Mouse (Mus musculus): ENCODE data around the gene Ppp1r9a.

DNA sequence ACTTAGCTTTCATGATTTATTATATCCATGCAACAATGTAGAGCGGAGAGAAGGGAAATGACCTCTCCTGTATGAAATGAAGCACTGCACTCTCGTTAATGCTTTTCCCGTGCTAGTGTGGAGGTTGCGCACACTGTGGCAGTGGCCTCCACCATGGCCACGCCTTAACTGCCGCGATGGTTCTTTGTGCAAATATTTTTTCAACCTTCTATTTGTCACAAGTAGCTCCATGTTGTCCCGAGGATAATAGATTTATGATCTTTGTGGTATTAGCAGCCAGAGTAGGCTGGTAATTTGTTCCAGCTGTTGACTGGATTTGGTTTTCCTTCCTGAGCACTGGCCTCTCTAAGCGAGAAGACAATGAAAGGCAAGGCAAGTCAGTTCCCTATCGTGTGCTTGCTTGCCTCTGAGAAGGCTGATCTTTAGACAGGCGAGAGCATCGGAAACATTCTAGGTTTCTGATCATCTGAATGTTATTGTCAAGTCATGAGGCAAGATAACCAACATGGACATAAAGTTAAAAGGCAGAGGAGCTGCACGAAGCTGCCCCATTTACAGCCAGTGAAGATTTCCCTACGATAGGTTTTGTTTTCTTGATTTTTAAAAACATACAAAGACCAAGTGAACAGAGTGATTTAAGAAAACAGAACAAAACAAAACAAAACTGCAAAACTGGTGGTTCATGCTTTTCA, 50.5 kb downstream of the Ppp1r9a start:
- no peak for TF ChIP-seq POLR2A (IDR thresholded peaks at IDR 0.05; ENCODE audit: low read depth, low read length)
- no peak for TF ChIP-seq CTCF (IDR thresholded peaks at IDR 0.05; ENCODE audit: extremely low read depth, insufficient read length, insufficient replicate concordance, low read depth, low read length)
